Comparison of ENCODE assay signal across 17 mouse cellular contexts in genomic region chr17:43994080-43994479, GRCm38 (mm10).
DNase-seq lines count a peak whose midpoint lies in the region; ATAC-seq and TF ChIP-seq lines count a peak whose summit lies in the region.
"Had no signal": no experiment of that assay in that cellular context is flagged by ENCODE, and none has a peak within 500 bp of the region (broad histone marks: within the 10 kb centered on the region; RNA-seq: fewer than 3 reads in every experiment).

No protein-coding gene starts in this region.

- WGBS in forebrain, embryonic 14.5 days: 54% methylated on average over 4 of the region's 4 CpGs
- 45% methylated on average over 4 of the region's 4 CpGs for WGBS in forebrain, embryonic 16.5 days
- WGBS in midbrain, embryonic 13.5 days: 21% methylated on average over 4 of the region's 4 CpGs
- WGBS in midbrain, embryonic 10.5 days: 59% methylated on average over 4 of the region's 4 CpGs
- 18% methylated on average over 4 of the region's 4 CpGs for WGBS in hindbrain, postnatal 0 days

- no peak for TF ChIP-seq CTCF in hindbrain, postnatal 0 days (IDR thresholded peaks at IDR 0.05; ENCODE audit: low read depth)

- H3K4me2 ChIP-seq in forebrain, embryonic 14.5 days (ENCODE audit: low read length): no peak overlapping the region
- H3K4me2 ChIP-seq in forebrain, embryonic 16.5 days (ENCODE audit: low read length): no peak overlapping the region
- no peak overlapping the region for H3K4me2 ChIP-seq in midbrain, embryonic 13.5 days (replicated peaks)
- H3K4me2 ChIP-seq in hindbrain, postnatal 0 days (ENCODE audit: low read depth, low read length): no peak overlapping the region
- H3K4me2 ChIP-seq: heart, embryonic 15.5 days; lung, embryonic 14.5 days; neural tube, embryonic 12.5 days had no signal

- no peaks in the 10 kb centered on the region for H3K27me3 ChIP-seq in forebrain, embryonic 14.5 days (replicated peaks; ENCODE audit: control insufficient read depth, insufficient read depth, low read length)
- H3K27me3 ChIP-seq in forebrain, embryonic 16.5 days (replicated peaks; ENCODE audit: control insufficient read depth, insufficient read depth, low read length): no peaks in the 10 kb centered on the region
- H3K27me3 ChIP-seq in midbrain, embryonic 13.5 days: no peaks in the 10 kb centered on the region
- no peaks in the 10 kb centered on the region for H3K27me3 ChIP-seq in midbrain, embryonic 10.5 days (ENCODE audit: low read depth, poor library complexity, severe bottlenecking)
- H3K27me3 ChIP-seq in hindbrain, postnatal 0 days (ENCODE audit: insufficient read depth, low read length): no peaks in the 10 kb centered on the region
- H3K27me3 ChIP-seq: CH12.LX; heart, embryonic 15.5 days; megakaryocyte, embryonic 14.5 days; neural tube, embryonic 12.5 days had no signal

- H3K4me1 ChIP-seq in forebrain, embryonic 14.5 days (ENCODE audit: control insufficient read depth, insufficient read depth, low read length): peaks cover 3% of the 10 kb centered on the region; the same call in 1 of the 2 replicates
- H3K4me1 ChIP-seq in forebrain, embryonic 16.5 days (replicated peaks; ENCODE audit: control insufficient read depth, insufficient read depth, low read length): peaks cover 11% of the 10 kb centered on the region
- peaks cover 22% of the 10 kb centered on the region for H3K4me1 ChIP-seq in midbrain, embryonic 13.5 days (replicated peaks)
- H3K4me1 ChIP-seq in midbrain, embryonic 10.5 days: peaks cover 8% of the 10 kb centered on the region
- H3K4me1 ChIP-seq in hindbrain, postnatal 0 days (ENCODE audit: insufficient read depth, low read length): peaks cover 8% of the 10 kb centered on the region; the same call in 1 of the 2 replicates

- no peaks in the 10 kb centered on the region for H3K9me3 ChIP-seq in forebrain, embryonic 14.5 days (replicated peaks; ENCODE audit: control insufficient read depth, low read length)
- H3K9me3 ChIP-seq in forebrain, embryonic 16.5 days (ENCODE audit: control insufficient read depth, low read length): no peaks in the 10 kb centered on the region
- H3K9me3 ChIP-seq in midbrain, embryonic 13.5 days: no peaks in the 10 kb centered on the region
- H3K9me3 ChIP-seq in midbrain, embryonic 10.5 days (replicated peaks): no peaks in the 10 kb centered on the region
- H3K9me3 ChIP-seq in hindbrain, postnatal 0 days (ENCODE audit: low read length): no peaks in the 10 kb centered on the region
- H3K9me3 ChIP-seq: heart, embryonic 15.5 days; neural tube, embryonic 12.5 days had no signal

- no peak overlapping the region for H3K9ac ChIP-seq in forebrain, embryonic 14.5 days (ENCODE audit: low read length)
- no peak overlapping the region for H3K9ac ChIP-seq in forebrain, embryonic 16.5 days (replicated peaks; ENCODE audit: low read depth, low read length)
- H3K9ac ChIP-seq in midbrain, embryonic 13.5 days (replicated peaks): no peak overlapping the region
- no peak overlapping the region for H3K9ac ChIP-seq in hindbrain, postnatal 0 days (replicated peaks; ENCODE audit: low read length)
- H3K9ac ChIP-seq: heart, embryonic 15.5 days; lung, embryonic 14.5 days; neural tube, embryonic 12.5 days had no signal

- no peaks in the 10 kb centered on the region for H3K36me3 ChIP-seq in forebrain, embryonic 14.5 days (ENCODE audit: control insufficient read depth, insufficient read depth, low read length)
- H3K36me3 ChIP-seq in forebrain, embryonic 16.5 days (ENCODE audit: control insufficient read depth, insufficient read depth): no peaks in the 10 kb centered on the region
- H3K36me3 ChIP-seq in midbrain, embryonic 13.5 days: no peaks in the 10 kb centered on the region
- H3K36me3 ChIP-seq in midbrain, embryonic 10.5 days: no peaks in the 10 kb centered on the region
- no peaks in the 10 kb centered on the region for H3K36me3 ChIP-seq in hindbrain, postnatal 0 days (ENCODE audit: insufficient read depth, low read length)
- H3K36me3 ChIP-seq: heart, embryonic 15.5 days; neural tube, embryonic 12.5 days had no signal

- no peak overlapping the region for H3K4me3 ChIP-seq in forebrain, embryonic 14.5 days (ENCODE audit: low read depth, low read length)
- no peak overlapping the region for H3K4me3 ChIP-seq in forebrain, embryonic 16.5 days (replicated peaks; ENCODE audit: low read length)
- H3K4me3 ChIP-seq in midbrain, embryonic 13.5 days (replicated peaks): no peak overlapping the region
- H3K4me3 ChIP-seq in midbrain, embryonic 10.5 days: no peak overlapping the region
- no peak overlapping the region for H3K4me3 ChIP-seq in hindbrain, postnatal 0 days (ENCODE audit: low read length)
- H3K4me3 ChIP-seq: erythroblast, embryonic 14.5 days; heart, embryonic 15.5 days; megakaryocyte, embryonic 14.5 days; neural tube, embryonic 12.5 days had no signal

- no peak for ATAC-seq in forebrain, embryonic 14.5 days
- no peak for ATAC-seq in forebrain, embryonic 16.5 days
- peak; percentile 67 for ATAC-seq in midbrain, embryonic 13.5 days
- ATAC-seq in hindbrain, postnatal 0 days: no peak
- ATAC-seq: activated CD4-positive, CD25-positive, alpha-beta regulatory T cell, adult 4 months had no signal

- DNase-seq in forebrain, embryonic 14.5 days (ENCODE audit: low spot score): peak; percentile 10
- no peak for DNase-seq in midbrain, embryonic 10.5 days (ENCODE audit: low spot score)
- DNase-seq in hindbrain, postnatal 0 days (ENCODE audit: low spot score): peak; percentile 43
- DNase-seq in retina, postnatal 1 day: peak; percentile 38
- DNase-seq in cerebellum, adult 18-20 months: no peak
- DNase-seq in cerebellum, adult 9-10 months: no peak
- DNase-seq: gastrocnemius, postnatal 14 days; lung, embryonic 14.5 days; right cerebral cortex, postnatal 4 days had no signal

- no peak overlapping the region for H3K27ac ChIP-seq in forebrain, embryonic 14.5 days (ENCODE audit: low read depth, low read length)
- H3K27ac ChIP-seq in forebrain, embryonic 16.5 days (ENCODE audit: low read length): no peak overlapping the region
- no peak overlapping the region for H3K27ac ChIP-seq in midbrain, embryonic 13.5 days
- no peak overlapping the region for H3K27ac ChIP-seq in midbrain, embryonic 10.5 days (replicated peaks)
- H3K27ac ChIP-seq in hindbrain, postnatal 0 days: no peak overlapping the region
- H3K27ac ChIP-seq: neural tube, embryonic 12.5 days had no signal

Comparison
In these comparisons a context has a peak if more than half of its experiments do, and no peak if none do; other contexts are left out.
1. DNase-seq: peak in forebrain, embryonic 14.5 days (single experiment), hindbrain, postnatal 0 days (single experiment) and retina, postnatal 1 day (single experiment); none in midbrain, embryonic 10.5 days (single experiment), cerebellum, adult 18-20 months (0 of 2) and cerebellum, adult 9-10 months (single experiment).